Mouse (Mus musculus) skeletal muscle tissue, adult 2 months (tissue): ENCODE results near the gene B4galt1.

Experiments used
- DNase-seq: peaks from one replicate; pipeline ENCODE4 v3.0.0-alpha.2; 2012; ENCODE audit warnings: low read depth, low spot score

B4galt1 gene

DNA sequence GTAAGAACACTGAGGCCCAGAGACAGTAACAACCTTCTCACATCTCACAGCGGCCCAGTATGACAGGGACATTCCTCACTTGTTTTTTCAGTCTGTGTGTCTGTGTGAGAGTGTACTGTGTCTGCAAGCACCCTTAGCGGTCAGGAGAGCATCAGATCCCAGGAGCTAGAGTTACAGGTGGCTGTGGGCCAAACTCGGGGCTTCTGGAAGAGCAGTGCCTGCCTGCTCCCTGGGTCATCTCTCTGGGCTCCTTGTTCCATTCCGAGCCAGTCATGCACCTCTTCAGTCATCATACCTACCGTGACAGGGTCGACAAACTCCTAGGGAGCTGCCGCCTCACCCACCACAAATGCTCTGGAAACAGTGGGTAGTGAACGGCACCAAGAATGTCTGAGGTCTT lies 10.1 kb downstream of the B4galt1 start:
- DNase-seq, result peak; percentile 73

DNA sequence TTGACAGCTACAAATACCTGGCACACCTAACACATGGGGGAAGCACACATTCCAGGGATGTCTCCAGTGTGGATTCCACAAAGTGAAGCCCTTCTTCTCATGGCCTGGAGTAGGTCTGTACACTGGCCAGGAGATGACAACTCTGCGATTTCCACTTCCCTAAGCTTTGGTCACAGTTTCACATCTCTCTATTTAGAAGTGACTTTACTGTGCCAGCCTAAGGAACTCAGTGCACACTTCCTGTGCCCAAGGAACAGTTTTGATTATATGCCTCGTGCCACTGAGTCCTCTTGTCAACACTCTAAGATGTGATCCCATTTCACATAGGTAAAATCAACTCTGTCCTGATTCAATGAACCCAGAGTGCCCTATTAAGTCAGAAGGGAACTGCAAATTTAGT lies 13.4 kb downstream of the B4galt1 start:
- no peak for DNase-seq

DNA sequence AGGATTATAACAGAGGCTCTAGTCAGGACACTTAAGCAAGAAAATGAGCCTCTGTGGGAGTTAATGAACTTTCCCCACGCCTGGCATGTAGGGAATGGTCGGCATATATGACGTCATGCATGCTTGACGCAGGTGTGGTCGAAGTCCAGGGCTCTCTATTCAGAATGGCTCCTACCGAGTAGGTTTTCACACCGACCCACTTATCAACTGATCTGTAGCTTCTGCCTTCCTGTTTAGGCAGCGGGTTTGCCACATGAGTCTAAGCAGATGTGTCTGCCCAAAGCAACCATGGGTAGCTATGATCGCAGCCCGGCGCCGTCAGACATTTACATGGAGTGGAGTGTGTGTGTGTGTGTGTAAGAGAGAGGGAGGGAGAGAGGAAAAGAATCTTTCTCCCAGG lies 14.6 kb downstream of the B4galt1 start:
- DNase-seq, result no peak

DNA sequence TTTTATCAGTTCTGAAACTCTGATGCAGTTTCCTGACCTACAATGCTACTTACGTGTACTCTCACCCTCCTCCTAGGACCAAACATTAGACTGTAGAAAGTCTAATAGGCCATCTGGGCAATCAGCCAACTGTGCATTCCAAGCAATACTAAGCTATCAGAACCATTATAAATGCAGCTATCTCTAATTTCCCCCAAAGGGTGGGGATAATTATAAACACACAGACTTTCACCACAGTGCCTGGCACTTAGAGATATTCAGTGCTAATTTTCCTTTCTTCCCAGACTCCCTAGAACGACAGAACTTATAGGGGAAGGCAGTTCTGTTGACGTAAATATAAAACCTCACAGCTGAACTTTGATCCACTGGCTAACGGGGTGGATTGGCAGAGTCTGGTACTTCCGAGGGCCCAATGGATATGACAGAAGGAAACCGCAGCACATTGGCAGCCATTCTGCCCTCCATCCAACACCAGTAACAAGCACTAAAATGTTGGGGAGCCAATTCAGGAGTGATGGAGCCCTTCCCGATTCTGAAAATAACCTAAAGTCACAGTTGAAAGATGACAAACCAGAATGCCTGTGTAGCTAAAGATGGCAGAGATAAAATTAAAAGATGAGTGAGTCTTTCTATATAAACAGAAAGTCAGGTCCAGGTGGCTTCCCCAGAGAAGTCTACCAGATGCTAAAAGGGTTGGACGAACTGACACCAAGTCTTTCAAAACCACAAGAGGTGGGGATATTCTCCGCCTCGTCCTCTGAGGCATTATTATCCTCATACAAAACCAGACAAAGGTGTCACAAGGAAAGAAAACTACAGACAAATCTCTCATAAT lies 16.1 kb downstream of the B4galt1 start:
- DNase-seq, result no peak

DNA sequence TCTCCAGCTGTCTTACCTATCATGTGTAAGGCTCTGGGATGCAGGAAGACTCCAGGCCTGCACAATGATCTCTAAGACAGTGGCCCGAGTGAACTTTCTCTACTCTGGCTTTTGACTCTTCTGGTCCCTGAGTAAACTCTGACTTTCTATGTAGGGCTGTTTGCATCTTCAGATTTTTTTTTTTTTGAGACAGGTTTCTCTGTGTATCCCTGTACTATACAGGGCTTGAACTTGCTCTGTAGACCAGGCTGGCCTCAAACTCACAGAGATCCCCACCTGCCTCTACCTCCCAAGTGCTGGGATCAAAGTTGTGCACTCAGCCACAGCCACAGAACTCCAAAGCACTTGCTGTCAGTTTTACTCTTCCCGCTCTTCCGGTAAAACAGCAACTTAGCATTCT lies 16.8 kb downstream of the B4galt1 start:
- DNase-seq, result no peak

DNA sequence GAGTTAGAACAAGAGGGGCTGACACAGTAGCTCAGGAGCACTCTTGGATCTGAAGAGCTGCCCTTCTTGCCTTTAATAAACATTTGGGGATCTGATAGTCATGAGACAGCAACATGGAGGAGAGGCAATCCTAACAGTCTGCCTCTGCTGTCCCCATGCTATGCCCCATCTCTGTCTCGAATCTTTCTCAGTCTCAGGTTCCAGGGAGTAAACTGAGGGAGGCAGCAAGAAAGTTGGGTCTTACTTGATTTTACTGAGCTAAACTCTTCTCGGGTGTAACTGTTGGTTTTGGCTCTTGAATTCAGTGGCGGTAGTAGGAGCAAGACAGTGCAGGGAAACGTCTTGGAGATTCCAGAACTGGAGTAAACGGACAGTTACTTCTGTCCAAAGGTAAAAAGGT lies 18.9 kb downstream of the B4galt1 start:
- no peak for DNase-seq

DNA sequence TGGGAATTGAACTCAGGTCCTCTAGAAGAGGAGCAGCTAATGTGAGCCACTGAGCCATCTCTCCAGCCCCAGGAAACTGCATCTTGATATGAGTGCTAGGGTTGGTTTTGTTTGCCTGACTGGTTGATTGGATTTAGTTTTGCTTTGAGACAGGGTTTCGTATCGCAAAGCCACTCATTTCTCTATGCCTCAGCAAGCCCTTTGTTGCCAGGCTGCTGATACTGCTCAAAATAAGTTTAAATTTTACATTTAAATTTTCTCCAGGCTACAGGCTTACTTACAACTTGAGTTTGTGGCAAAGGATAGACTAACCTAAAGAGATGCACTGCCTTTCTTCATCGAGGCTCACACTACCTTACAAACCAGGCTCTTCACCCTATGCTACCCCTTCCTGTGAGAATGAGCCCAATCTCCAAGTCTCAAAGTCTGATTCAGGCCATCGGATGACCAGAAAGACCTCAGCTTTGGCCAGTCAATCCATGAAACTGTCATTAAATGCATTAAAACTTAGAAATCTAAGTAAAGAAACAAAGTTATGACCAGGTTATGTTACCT lies 19.5 kb downstream of the B4galt1 start:
- DNase-seq, result no peak

DNA sequence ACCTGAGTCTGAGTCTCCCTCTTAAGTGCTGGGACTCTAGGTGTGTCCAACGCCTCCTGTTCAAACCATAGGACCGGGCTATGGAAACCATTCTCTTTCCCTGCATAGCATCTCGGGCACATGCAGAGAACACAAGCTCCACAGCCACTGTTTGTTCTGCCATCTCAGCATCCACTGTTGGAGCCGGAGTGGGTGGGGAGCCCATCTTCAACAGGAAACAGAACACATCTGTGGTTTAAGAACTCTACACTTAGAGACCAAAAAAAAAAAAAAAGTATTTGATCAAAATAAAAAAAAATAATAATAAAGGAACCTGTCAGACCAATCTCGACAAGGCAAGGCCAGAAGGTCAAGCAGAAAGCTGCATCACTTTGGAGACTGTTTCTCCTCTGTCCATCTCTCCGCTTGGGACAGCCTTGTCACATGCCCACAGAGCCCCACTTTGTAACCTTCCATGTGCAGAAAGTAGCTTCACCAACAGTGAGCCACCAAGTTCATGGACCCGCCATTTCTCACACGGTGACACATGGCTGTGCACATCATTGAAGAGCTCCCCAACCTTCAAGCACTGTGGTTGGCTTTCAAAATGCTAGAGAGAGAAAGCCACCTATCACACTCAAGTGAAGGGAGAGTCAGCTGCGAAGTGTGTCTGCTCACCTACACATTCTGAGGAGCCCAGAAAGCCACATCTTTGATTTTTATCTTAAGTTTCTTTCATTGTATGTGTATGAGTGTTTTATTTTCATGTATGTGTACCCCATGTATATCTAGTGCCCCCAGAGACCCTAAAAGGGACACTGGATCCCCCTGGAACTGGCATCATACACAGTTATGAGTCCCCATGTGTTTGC lies 20.2 kb downstream of the B4galt1 start:
- DNase-seq, result no peak

DNA sequence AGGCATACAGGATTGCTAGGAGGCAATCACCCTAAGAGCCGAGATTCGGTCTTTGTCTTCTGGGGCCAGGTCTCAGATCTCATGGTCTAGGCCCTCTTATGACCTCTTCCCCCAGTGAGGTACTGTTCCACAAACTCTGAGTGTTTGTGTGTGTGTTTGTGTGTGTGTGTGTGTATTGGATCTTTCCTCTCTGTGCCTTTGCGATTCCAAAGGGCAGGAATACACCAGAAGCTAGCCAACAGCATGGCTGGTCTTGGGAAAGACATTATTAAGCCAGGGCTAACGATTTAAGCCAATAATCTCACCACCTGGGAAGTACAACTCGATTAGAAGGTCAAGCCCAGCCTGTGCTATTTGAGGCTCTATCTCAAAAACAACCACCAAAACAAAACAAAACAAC lies 23.3 kb downstream of the B4galt1 start:
- DNase-seq, result no peak

DNA sequence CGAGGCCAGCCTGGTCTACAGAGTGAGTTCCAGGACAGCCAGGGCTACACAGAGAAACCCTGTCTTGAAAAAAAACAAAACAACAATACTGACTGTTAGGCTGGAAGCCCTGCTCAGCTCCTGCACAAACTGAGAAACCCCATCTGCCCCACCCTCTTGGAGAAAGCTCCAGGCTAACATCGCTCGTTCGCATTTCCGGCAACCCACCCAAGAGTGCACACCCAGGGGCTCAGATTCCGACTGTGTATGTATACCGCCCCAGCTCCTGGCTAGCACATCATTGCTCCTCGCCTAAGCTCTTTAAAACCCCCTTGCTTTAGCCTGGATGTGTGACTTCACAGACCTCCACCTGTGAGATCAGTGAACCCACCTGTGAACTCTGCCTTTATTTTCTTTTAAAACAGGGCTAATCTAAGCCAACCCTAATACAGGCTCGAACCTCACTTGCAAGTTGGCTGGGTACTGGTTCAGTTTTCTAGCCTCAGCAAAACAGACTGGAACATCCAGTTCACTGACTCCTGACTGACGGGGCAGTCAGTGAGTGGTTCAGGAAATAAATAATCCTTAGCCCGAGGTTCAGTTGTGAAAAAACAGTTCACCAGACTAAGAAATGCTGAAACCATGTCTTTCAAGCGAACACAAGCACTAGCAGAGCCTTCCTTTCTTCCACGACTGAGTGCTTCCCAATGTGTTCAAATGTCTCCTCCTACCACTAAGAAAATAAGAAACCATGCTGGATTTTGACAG lies 24.0 kb downstream of the B4galt1 start:
- DNase-seq, result no peak

DNA sequence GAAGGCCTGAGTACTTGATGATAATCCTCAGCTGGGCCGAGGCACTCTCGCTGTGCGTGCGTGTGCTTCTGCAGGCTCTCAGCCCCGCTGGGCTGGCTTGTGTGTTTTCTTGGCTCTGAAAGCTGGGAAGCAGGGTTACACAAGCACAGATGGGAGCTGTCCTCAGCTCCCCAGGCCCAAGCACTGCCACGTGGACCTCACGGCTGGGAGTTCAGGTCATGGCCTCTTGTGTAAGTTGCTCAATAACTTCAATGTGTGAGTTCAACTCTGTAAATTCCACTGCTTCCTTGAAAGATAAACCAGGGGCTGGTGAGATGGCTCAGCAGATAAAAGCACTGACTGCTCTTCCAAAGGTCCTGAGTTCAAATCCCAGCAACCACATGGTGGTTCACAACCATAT lies 24.9 kb downstream of the B4galt1 start:
- peak; percentile 89 for DNase-seq

DNA sequence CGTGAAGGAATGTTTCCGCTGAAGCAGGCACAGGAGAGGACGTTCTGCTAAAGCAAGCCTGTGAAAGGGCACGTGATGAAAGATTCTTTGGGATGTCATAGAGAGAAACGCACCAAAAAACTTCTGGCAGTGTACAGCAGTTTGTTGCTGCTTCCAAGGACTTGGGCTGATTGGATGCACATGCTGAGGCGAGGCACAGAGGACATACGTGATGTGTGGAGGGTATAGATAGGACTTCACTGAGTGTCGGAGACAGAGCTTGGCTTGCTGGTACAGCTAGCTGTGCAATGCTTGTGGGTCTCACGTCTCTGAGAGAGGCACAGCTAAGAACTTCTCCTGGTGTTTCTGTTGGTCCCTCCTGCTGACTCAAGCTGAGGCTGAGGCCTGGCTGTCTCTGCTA lies 25.9 kb downstream of the B4galt1 start:
- no peak for DNase-seq

DNA sequence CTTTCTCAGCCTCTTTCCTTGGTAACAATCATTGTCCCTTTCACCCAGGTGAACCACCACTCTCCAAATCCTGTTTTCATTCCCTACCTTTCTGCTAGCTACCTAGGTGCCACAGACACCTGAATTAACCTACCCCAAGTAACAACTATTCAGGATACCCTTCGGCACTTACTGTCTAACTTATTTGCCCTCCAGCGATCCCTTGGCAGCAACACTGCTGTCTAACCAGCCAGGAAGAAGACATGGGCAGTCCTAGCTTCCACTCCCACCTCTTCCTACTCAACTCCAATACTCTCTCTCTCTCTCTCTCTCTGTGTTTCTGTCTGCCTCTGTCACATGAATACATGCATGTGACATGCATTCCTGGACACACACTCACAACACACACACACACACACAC lies 27.0 kb downstream of the B4galt1 start:
- no peak for DNase-seq

DNA sequence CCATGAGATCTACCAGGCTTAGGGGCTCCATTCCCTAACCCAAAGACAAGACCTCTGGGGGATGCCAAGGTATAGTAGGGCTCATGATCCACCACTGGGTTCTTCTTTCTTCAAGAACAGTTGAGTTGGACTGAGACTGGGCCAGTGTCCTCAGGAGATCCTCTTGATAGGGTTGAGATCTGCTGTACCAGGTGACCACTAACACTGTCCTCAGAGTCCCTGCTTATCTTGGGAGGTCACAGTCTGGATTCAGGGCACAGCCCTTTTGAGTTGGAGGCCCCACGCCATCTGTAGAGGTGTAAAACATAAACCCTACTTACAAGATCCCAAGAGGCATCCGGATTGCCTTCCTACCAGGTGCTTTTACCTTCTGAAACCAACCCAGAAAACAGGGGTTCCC lies 27.8 kb downstream of the B4galt1 start:
- no peak for DNase-seq

DNA sequence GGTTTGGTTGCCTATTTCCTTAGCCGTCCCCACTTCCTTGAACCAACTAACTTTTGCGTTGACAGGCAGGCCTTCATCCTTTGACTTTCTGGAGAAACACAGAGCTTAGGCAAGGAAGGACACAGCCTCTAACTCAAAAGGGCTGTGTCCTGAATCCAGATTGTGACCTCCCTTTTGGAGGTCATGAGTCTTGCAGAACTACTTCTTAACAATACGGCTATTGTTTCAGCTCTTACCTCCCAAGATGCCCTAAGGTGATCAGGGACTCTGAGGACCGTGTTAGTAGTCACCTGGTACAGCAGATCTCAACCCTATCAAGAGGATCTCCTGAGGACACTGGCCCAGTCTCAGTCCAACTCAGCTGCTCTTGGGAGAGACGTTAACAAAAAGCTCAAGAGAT lies 28.7 kb downstream of the B4galt1 start:
- DNase-seq, result no peak

DNA sequence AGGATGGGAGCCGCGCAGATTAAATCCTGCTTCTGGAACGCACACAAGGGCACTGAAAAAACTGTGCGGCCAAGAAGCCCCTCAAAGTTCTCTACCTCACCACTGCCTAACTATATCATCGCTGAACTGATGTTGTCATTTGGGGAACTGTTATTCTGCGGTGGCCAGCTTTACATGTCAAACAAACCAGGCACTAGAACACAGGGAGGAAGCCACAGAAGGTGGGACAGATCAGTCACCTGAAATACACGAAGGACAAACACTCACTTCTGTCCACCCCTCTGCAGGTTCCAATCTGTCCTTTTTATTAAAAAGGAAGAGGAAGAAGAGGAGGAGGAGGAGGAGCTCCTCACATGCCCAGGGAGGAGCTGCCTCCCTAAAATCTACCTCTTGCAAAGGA lies 29.3 kb downstream of the B4galt1 start:
- no peak for DNase-seq

DNA sequence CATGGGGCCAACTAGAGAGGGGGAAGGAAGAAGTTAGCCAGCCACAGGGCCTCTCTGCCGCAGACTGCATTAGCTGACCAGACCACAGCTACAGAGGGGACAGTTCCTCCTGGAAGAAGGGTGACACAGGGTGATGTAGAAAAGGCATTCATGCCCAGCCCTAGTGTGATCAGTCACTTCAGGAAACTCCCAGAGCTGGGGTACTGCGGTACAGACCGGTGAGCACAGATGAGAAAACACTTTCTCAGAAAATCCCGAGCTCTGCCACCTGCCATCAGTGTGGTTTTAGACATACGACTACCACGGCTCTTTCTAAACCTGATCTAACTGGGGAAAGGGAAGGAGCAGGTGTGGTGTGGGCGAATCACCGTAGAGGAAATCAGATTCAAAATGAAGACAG lies 30.1 kb downstream of the B4galt1 start:
- no peak for DNase-seq

DNA sequence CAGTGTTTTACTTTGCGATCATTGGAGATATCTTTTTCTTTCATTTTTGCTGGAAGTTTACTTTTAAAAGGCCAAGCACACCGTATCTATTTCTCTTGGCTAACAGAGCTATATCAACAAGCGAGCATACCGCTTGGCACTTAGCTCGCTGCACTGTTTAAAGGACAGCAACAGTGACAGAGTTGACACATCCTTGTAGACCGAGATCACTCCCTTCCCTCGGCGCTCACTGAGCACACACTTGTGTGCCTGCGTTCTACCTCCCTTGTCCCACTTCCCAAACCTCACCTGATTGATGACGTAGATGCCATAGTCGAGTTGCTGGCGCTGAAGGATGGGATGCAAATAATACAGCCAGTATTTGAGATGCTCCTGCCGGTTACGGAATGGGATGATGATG lies 30.7 kb downstream of the B4galt1 start:
- DNase-seq, result no peak

DNA sequence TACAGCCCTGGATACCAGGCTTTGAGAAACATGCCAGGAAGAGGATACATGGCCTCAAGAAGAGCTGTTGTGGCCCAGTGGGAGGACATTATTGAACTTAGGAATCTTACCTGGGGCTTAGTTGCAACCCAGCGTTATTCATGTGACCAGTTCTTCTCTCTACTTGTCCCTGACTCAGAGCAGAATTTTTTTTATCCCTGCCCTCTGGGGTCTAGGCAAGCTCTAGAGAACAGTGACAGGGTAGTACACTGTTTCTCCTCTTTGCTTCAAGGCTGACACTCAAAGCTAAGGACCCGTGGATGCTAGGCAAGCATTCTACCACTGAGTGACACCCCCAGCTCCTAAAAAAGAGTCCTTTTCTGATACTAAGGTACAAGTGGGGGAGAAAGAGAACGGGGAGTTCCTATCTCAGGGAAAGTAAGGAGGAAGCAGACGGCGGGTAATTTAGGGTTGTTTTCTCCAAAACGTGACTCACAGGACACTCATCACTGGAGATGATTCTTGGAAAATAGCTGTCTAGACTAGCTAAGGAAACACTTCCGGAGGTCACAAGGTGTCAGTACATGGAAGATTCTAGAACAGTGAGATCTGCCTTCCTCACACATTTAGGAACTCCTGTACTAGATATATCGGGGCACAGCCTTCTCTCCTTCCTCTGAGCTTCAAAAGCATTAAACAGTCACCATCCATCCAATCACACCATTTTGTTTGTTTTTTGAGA lies 32.3 kb downstream of the B4galt1 start:
- DNase-seq, result no peak

DNA sequence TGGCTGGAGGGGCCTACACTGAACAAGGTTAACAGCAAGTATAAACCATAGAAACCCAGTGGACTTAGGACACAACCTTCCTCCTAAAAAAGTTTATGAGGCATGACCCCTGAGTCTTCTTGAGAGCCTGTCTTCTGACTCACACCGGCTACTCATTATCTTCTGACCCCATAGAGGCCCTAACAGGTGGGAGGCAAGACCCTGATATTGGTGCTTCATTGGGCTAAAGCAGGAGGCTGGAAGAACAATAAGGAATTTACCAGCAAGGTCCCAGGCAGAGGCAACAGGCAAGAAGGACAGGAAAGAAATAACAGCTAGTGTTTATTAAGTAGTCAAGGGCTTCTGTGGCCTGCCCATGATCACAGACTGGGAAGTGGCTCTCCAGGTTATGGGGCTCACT lies 32.9 kb downstream of the B4galt1 start:
- DNase-seq, result no peak

DNA sequence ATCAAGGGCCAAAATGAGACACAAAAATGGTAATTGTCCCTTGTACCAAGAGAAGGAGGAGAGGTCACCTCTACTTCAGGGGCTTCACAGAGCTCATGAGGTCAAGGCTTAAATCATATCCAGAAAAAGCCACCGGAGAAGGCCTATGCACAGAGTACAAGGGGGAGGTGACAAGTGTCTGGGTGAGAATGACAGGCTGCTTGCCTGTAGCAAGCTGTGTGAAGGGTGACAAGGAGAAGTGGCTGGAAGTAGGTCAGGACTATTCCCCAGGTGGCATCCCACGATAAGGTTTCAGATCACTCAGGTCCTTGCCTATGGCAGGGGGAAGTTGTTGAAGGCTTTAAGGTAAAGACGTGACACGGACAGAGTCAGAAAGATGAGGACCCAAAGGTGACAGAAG lies 33.8 kb downstream of the B4galt1 start:
- DNase-seq, result no peak
